Mouse (Mus musculus) spleen, adult 10 weeks (tissue): ENCODE data around the gene Bmp15. TPM values are rescaled to one million over a fixed set of nuclear protein-coding genes. Genes with fewer than 3 reads are reported as not detected.

Experiments
- polyA plus RNA-seq: library from polyadenylated mRNA; stranded (reverse); fragments of 350-450 nt; fragmentation: Illumina TruSeq; extraction: RNeasy Lipid Tissue Mini Kit (QIAGEN cat#74804); gene quantifications from one replicate; pipeline ENCODE4 v1.2.3, GENCODE M21; 2015; ENCODE audit warnings: low replicate concordance; ENCODE audit not compliant: insufficient read depth

Bmp15 gene
- not detected for polyA plus RNA-seq

DNA sequence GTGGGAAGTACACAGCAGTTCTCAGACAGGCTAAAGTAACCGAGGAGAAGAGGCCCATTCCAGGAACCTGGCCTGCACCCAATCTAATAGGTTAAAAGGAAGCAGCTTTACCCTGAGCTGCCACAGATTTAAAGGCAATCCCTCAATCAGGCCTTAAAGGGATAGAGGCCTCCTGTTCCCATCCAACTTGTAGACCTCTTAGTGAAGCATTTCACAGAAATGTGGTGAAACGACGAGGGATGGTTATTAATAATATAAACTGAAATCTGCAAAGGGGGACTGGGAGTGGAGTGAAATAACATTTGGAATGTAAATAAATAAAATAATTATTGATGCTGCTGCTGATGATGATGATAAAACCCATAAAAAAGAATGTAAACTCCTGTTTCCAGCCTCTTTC, at the start of gene Bmp15:
Gene Bmp15 (minus strand): TSS at position 101 of the 400 bp plus-strand sequence.

Other genes with a start within 250 kb of the Bmp15 start
- gene AU022751, start 237.3 kb downstream of the Bmp15 start, polyA plus RNA-seq, result not detected
- 0.22 TPM for gene Nudt10, start 147.7 kb downstream of the Bmp15 start, polyA plus RNA-seq
- 1.3 TPM for gene Shroom4, start 79.1 kb upstream of the Bmp15 start, polyA plus RNA-seq